Mouse (Mus musculus): ENCODE results near the gene Map3k19. TPM values are rescaled to one million over a fixed set of nuclear protein-coding genes. Genes with fewer than 3 reads are reported as not detected.

The Map3k19 gene
- total and polyA plus RNA-seq, 2 experiments from 2014 or later: 0.98 to 3.9 TPM

- 38% methylated on average over 3 of the region's 3 CpGs for WGBS
- Histone ChIP-seq H3K36me3 (ENCODE audit: insufficient read depth, low read length) (no peaks in the 10 kb centered on the region), H3K4me1 (ENCODE audit: insufficient read depth, low read length) (no peaks in the 10 kb centered on the region; the same call in 1 of the 2 replicates), H3K4me2 (ENCODE audit: low read depth, low read length, poor library complexity, severe bottlenecking) (no peak overlapping the region), H3K4me3 (ENCODE audit: low read depth, low read length) (no peak overlapping the region), H3K9ac (replicated peaks; ENCODE audit: low read length, poor library complexity, severe bottlenecking) (no peak overlapping the region), H3K9me3 (ENCODE audit: low read length) (no peaks in the 10 kb centered on the region), H3K27me3 (ENCODE audit: insufficient read depth, low read length) (no peaks in the 10 kb centered on the region), H3K27ac (ENCODE audit: low read depth, low read length) (no peak overlapping the region)
- TF ChIP-seq CTCF (IDR thresholded peaks at IDR 0.05): no peak
- ATAC-seq (ENCODE audit: low FRiP score) (no peak), DNase-seq (ENCODE audit: low spot score) (no peak)
Observed at GRCm38 (mm10) chr1:127780142-127780541, 74.7 kb downstream of the Map3k19 start.

GRCm38 (mm10) chr1:127778611-127779010, 76.2 kb downstream of the Map3k19 start:
- ATAC-seq (ENCODE audit: low FRiP score) (no peak), DNase-seq (ENCODE audit: low spot score) (no peak)
- no peaks in the 10 kb centered on the region; the same call in 1 of the 2 replicates for H3K4me1 ChIP-seq (ENCODE audit: insufficient read depth, low read length)
- H3K4me3 ChIP-seq (ENCODE audit: low read depth, low read length): no peak overlapping the region
- no peak overlapping the region for H3K9ac ChIP-seq (replicated peaks; ENCODE audit: low read length, poor library complexity, severe bottlenecking)
- no peaks in the 10 kb centered on the region for H3K36me3 ChIP-seq (ENCODE audit: insufficient read depth, low read length)
- H3K4me2 ChIP-seq (ENCODE audit: low read depth, low read length, poor library complexity, severe bottlenecking): no peak overlapping the region
- TF ChIP-seq CTCF (IDR thresholded peaks at IDR 0.05): no peak
- H3K9me3 ChIP-seq (ENCODE audit: low read length): no peaks in the 10 kb centered on the region
- H3K27me3 ChIP-seq (ENCODE audit: insufficient read depth, low read length): no peaks in the 10 kb centered on the region
- 90% methylated on average over 3 of the region's 3 CpGs for WGBS
- H3K27ac ChIP-seq (ENCODE audit: low read depth, low read length): no peak overlapping the region

- no peaks in the 10 kb centered on the region for H3K27me3 ChIP-seq (ENCODE audit: insufficient read depth, low read length)
- no peaks in the 10 kb centered on the region for H3K9me3 ChIP-seq (ENCODE audit: low read length)
- H3K4me2 ChIP-seq (ENCODE audit: low read depth, low read length, poor library complexity, severe bottlenecking): peak overlapping the region; percentile 73
- H3K4me1 ChIP-seq (ENCODE audit: insufficient read depth, low read length): no peaks in the 10 kb centered on the region; the same call in 1 of the 2 replicates
- TF ChIP-seq CTCF (IDR thresholded peaks at IDR 0.05): no peak
- H3K4me3 ChIP-seq (ENCODE audit: low read depth, low read length): no peak overlapping the region
- H3K27ac ChIP-seq (ENCODE audit: low read depth, low read length): no peak overlapping the region
- H3K9ac ChIP-seq (replicated peaks; ENCODE audit: low read length, poor library complexity, severe bottlenecking): no peak overlapping the region
- 60% methylated on average over 6 of the region's 6 CpGs for WGBS
- no peak for DNase-seq (ENCODE audit: low spot score)
- no peak for ATAC-seq (ENCODE audit: low FRiP score)
- no peaks in the 10 kb centered on the region for H3K36me3 ChIP-seq (ENCODE audit: insufficient read depth, low read length)
Observed at GRCm38 (mm10) chr1:127776246-127776645, 78.6 kb downstream of the Map3k19 start.

GRCm38 (mm10) chr1:127775206-127775720, 79.6 kb downstream of the Map3k19 start:
- Histone ChIP-seq H3K27ac (ENCODE audit: low read depth, low read length) (no peak overlapping the region), H3K4me1 (ENCODE audit: insufficient read depth, low read length) (no peaks in the 10 kb centered on the region; the same call in 1 of the 2 replicates), H3K9ac (replicated peaks; ENCODE audit: low read length, poor library complexity, severe bottlenecking) (peak overlapping the region; percentile 84), H3K9me3 (ENCODE audit: low read length) (no peaks in the 10 kb centered on the region), H3K36me3 (ENCODE audit: insufficient read depth, low read length) (no peaks in the 10 kb centered on the region), H3K4me2 (ENCODE audit: low read depth, low read length, poor library complexity, severe bottlenecking) (peak overlapping the region; percentile 73), H3K27me3 (ENCODE audit: insufficient read depth, low read length) (no peaks in the 10 kb centered on the region), H3K4me3 (ENCODE audit: low read depth, low read length) (peak overlapping the region; percentile 89)
- TF ChIP-seq CTCF (IDR thresholded peaks at IDR 0.05): no peak
- ATAC-seq (ENCODE audit: low FRiP score) (no peak), DNase-seq (ENCODE audit: low spot score) (no peak)
- WGBS: 8% methylated on average over 10 of the region's 10 CpGs

GRCm38 (mm10) chr1:127774501-127774880, 80.3 kb downstream of the Map3k19 start:
- WGBS: under 1% methylated on average over 31 of the region's 31 CpGs
- Histone ChIP-seq H3K4me2 (ENCODE audit: low read depth, low read length, poor library complexity, severe bottlenecking) (peak overlapping the region; percentile 73), H3K27me3 (ENCODE audit: insufficient read depth, low read length) (no peaks in the 10 kb centered on the region), H3K9me3 (ENCODE audit: low read length) (no peaks in the 10 kb centered on the region), H3K36me3 (ENCODE audit: insufficient read depth, low read length) (no peaks in the 10 kb centered on the region), H3K9ac (replicated peaks; ENCODE audit: low read length, poor library complexity, severe bottlenecking) (peak overlapping the region; percentile 84), H3K4me3 (ENCODE audit: low read depth, low read length) (peak overlapping the region; percentile 89), H3K27ac (ENCODE audit: low read depth, low read length) (peak overlapping the region; percentile 94), H3K4me1 (ENCODE audit: insufficient read depth, low read length) (no peaks in the 10 kb centered on the region; the same call in 1 of the 2 replicates)
- no peak for TF ChIP-seq CTCF (IDR thresholded peaks at IDR 0.05)
- peak; percentile 38 for DNase-seq (ENCODE audit: low spot score)
- ATAC-seq (ENCODE audit: low FRiP score): peak; percentile 57

- no peaks in the 10 kb centered on the region for H3K36me3 ChIP-seq (ENCODE audit: insufficient read depth, low read length)
- H3K9ac ChIP-seq (replicated peaks; ENCODE audit: low read length, poor library complexity, severe bottlenecking): peak within 1 kb of the TSS; percentile 84
- TF ChIP-seq CTCF (IDR thresholded peaks at IDR 0.05): peak; percentile 54
- peak within 1 kb of the TSS; percentile 94 for H3K27ac ChIP-seq (ENCODE audit: low read depth, low read length)
- no peaks in the 10 kb centered on the region; the same call in 1 of the 2 replicates for H3K4me1 ChIP-seq (ENCODE audit: insufficient read depth, low read length)
- H3K9me3 ChIP-seq (ENCODE audit: low read length): no peaks in the 10 kb centered on the region
- peak within 1 kb of the TSS; percentile 73 for H3K4me2 ChIP-seq (ENCODE audit: low read depth, low read length, poor library complexity, severe bottlenecking)
- peak within 1 kb of the TSS; percentile 89 for H3K4me3 ChIP-seq (ENCODE audit: low read depth, low read length)
- WGBS: under 1% methylated on average over 61 of the region's 63 CpGs
- H3K27me3 ChIP-seq (ENCODE audit: insufficient read depth, low read length): no peaks in the 10 kb centered on the region
- DNase-seq (ENCODE audit: low spot score) (peak; percentile 99), ATAC-seq (ENCODE audit: low FRiP score) (peak; percentile 99)
Observed at GRCm38 (mm10) chr1:127773803-127774500, 80.9 kb downstream of the Map3k19 start, which contains the start of gene Ccnt2. Gene Ccnt2, plus strand, starts transcription at chr1:127774164.
